Mouse (Mus musculus) heart, postnatal 0 days (tissue): Measurements from ENCODE around the gene Slc25a41. TPM values are rescaled to one million over a fixed set of nuclear protein-coding genes. Genes with fewer than 3 reads are reported as not detected.
"Not testable (repeated sequence)": the region's sequence is repeated elsewhere in the genome, so short reads cannot be mapped to it uniquely, and the experiment has no call there.

Experiments used
- ATAC-seq: fragments of 200-750 bp; cut with Nextera tagmentation; 2 replicates; pipeline ENCODE4 v1.8.0; 2017; ENCODE audit warnings: low read depth, moderate number of reproducible peaks, moderate library complexity; ENCODE audit not compliant: insufficient read depth
- DNase-seq: peaks from one replicate; pipeline ENCODE4 v3.0.0-alpha.2; 2016; ENCODE audit warnings: low spot score
- H3K27ac ChIP-seq: fragments of 300-500 bp; sonication (generic); 2 replicates; pipeline ENCODE4 v1.5.1; 2014; ENCODE audit warnings: low read depth, mild to moderate bottlenecking
- H3K27me3 ChIP-seq: fragments of 300-500 bp; sonication (generic); 2 replicates; pipeline ENCODE4 v1.6.1; 2014; ENCODE audit warnings: low read length, mixed read lengths; ENCODE audit not compliant: control insufficient read depth, insufficient read depth
- H3K36me3 ChIP-seq: fragments of 300-500 bp; sonication (generic); replicated peaks from 2 replicates; pipeline ENCODE4 v1.6.1; 2014; ENCODE audit warnings: low read length, mixed read lengths; ENCODE audit not compliant: control insufficient read depth, insufficient read depth
- H3K4me1 ChIP-seq: fragments of 300-500 bp; sonication (generic); 2 replicates; pipeline ENCODE4 v1.6.1; 2014; ENCODE audit warnings: antibody characterized with exemption; ENCODE audit not compliant: control insufficient read depth, insufficient read depth
- H3K4me2 ChIP-seq: fragments of 300-500 bp; sonication (generic); 2 replicates; pipeline ENCODE4 v1.6.1; 2014; ENCODE audit warnings: low read depth, mild to moderate bottlenecking, low read length, moderate library complexity
- H3K4me3 ChIP-seq: fragments of 300-500 bp; sonication (generic); 2 replicates; pipeline ENCODE4 v1.5.1; 2014; ENCODE audit warnings: low read depth, low read length
- H3K9ac ChIP-seq: fragments of 300-500 bp; sonication (generic); replicated peaks from 2 replicates; pipeline ENCODE4 v1.6.1; 2014; ENCODE audit warnings: low read depth, low read length, mixed read lengths
- H3K9me3 ChIP-seq: fragments of 300-500 bp; sonication (generic); replicated peaks from 2 replicates; pipeline ENCODE4 v1.6.1; 2016; ENCODE audit warnings: low read length; ENCODE audit not compliant: control insufficient read depth
- CTCF ChIP-seq: IDR thresholded peaks from 2 replicates; pipeline ENCODE4 v1.5.1; 2016; ENCODE audit warnings: antibody characterized with exemption, control low read depth, low read depth
- EP300 ChIP-seq: IDR thresholded peaks from 2 replicates; pipeline ENCODE4 v1.6.1; 2016; ENCODE audit warnings: antibody characterized with exemption, low read depth
- WGBS: fragments of 180-500 bp; shearing (Covaris S2); extraction: QIAGEN DNeasy Blood & Tissue Kit; methylation state at CpG from one replicate; pipeline ENCODE4 v1.1.7; 2014; 5-methylcytosine and 5-hydroxymethylcytosine counted together
- polyA plus RNA-seq: library from polyadenylated mRNA; unstranded; fragments of >200 nt; fragmentation: Nextera tagmentation; extraction: Ambion mirVana; gene quantifications from 2 replicates; pipeline ENCODE4 v1.2.1, GENCODE M21; 2015
- total RNA-seq: library from RNA; depleted of rRNA; stranded (reverse); fragments of >200 nt; gene quantifications from 2 replicates; pipeline ENCODE4 v1.2.3, GENCODE M21; 2014; ENCODE audit warnings: low replicate concordance

The Slc25a41 gene
- total and polyA plus RNA-seq, 2 experiments from 2014 or later: not detected

- H3K4me1 ChIP-seq: peaks cover 18% of the 10 kb centered on the region
- H3K4me2 ChIP-seq: peak within 1 kb of the TSS; percentile 87
- peak within 1 kb of the TSS; percentile 80 for H3K4me3 ChIP-seq
- H3K36me3 ChIP-seq: peaks cover 8% of the 10 kb centered on the region
- TF ChIP-seq CTCF (no peak), EP300 (no peak)
- WGBS: 2% methylated on average over 19 of the region's 22 CpGs
- H3K27ac ChIP-seq: peak within 1 kb of the TSS; percentile 87
- no peaks in the 10 kb centered on the region for H3K9me3 ChIP-seq
- ATAC-seq (peak; percentile 16; the same call in 1 of the 2 replicates), DNase-seq (peak; percentile 18)
- peaks cover 29% of the 10 kb centered on the region for H3K27me3 ChIP-seq
- H3K9ac ChIP-seq: peak within 1 kb of the TSS; percentile 75
Observed at GRCm38 (mm10) chr17:57058891-57059485, 17.5 kb upstream of the Slc25a41 start, which contains the start of gene Crb3. Gene Crb3 (plus strand): TSS chr17:57059105.

GRCm38 (mm10) chr17:57056246-57056645, 14.8 kb upstream of the Slc25a41 start:
- Histone ChIP-seq H3K9me3 (no peaks in the 10 kb centered on the region), H3K27me3 (peaks cover 5% of the 10 kb centered on the region), H3K36me3 (peaks cover 27% of the 10 kb centered on the region), H3K27ac (no peak overlapping the region), H3K9ac (no peak overlapping the region), H3K4me2 (no peak overlapping the region), H3K4me1 (peaks cover 9% of the 10 kb centered on the region), H3K4me3 (no peak overlapping the region)
- no peak for ATAC-seq
- 78% methylated on average over 3 of the region's 3 CpGs for WGBS
- TF ChIP-seq EP300: no peak
- no peak for TF ChIP-seq CTCF
- no peak for DNase-seq

GRCm38 (mm10) chr17:57051679-57052078, 10.2 kb upstream of the Slc25a41 start:
- not testable (repeated sequence) for H3K27ac ChIP-seq, H3K4me3 ChIP-seq, DNase-seq, H3K9ac ChIP-seq, H3K9me3 ChIP-seq, ATAC-seq, H3K27me3 ChIP-seq, H3K4me2 ChIP-seq, H3K4me1 ChIP-seq
- 84% methylated on average over 4 of the region's 4 CpGs for WGBS
- peaks cover 34% of the 10 kb centered on the region; the same call in 1 of the 2 replicates for H3K36me3 ChIP-seq

GRCm38 (mm10) chr17:57048816-57049215, 7.4 kb upstream of the Slc25a41 start:
- no peak for ATAC-seq
- 92% methylated on average over 3 of the region's 3 CpGs for WGBS
- H3K4me3 ChIP-seq: no peak overlapping the region
- H3K4me2 ChIP-seq: no peak overlapping the region
- DNase-seq: no peak
- H3K9me3 ChIP-seq: no peaks in the 10 kb centered on the region
- no peak overlapping the region for H3K27ac ChIP-seq
- H3K4me1 ChIP-seq: no peaks in the 10 kb centered on the region
- TF ChIP-seq EP300 (no peak), CTCF (no peak)
- H3K27me3 ChIP-seq: no peaks in the 10 kb centered on the region
- H3K36me3 ChIP-seq: peaks cover 38% of the 10 kb centered on the region; the same call in 1 of the 2 replicates
- H3K9ac ChIP-seq: no peak overlapping the region

- Histone ChIP-seq H3K4me3 (no peak overlapping the region), H3K9ac (no peak overlapping the region), H3K27me3 (no peaks in the 10 kb centered on the region), H3K9me3 (no peaks in the 10 kb centered on the region), H3K4me1 (no peaks in the 10 kb centered on the region; the same call in 1 of the 2 replicates), H3K36me3 (peaks cover 24% of the 10 kb centered on the region; the same call in 1 of the 2 replicates), H3K4me2 (no peak overlapping the region), H3K27ac (no peak overlapping the region)
- TF ChIP-seq EP300: no peak
- TF ChIP-seq CTCF: no peak
- WGBS: 33% methylated on average over 5 of the region's 5 CpGs
- ATAC-seq (peak; percentile 15; the same call in 1 of the 2 replicates), DNase-seq (no peak)
Observed at GRCm38 (mm10) chr17:57047406-57047805, 6.0 kb upstream of the Slc25a41 start.

GRCm38 (mm10) chr17:57038978-57039377, 2.5 kb downstream of the Slc25a41 start:
- no peak overlapping the region for H3K27ac ChIP-seq

More at GRCm38 (mm10) chr17:57038978-57039377, 2.5 kb downstream of the Slc25a41 start:
- H3K9me3 ChIP-seq: no peaks in the 10 kb centered on the region
- no peak overlapping the region for H3K9ac ChIP-seq
- 37% methylated on average over 8 of the region's 8 CpGs for WGBS
- DNase-seq: no peak
- no peaks in the 10 kb centered on the region for H3K36me3 ChIP-seq
- no peak for TF ChIP-seq CTCF
- TF ChIP-seq EP300: no peak
- no peak for ATAC-seq
- H3K4me2 ChIP-seq: no peak overlapping the region
- no peaks in the 10 kb centered on the region for H3K27me3 ChIP-seq
- no peak overlapping the region for H3K4me3 ChIP-seq
- no peaks in the 10 kb centered on the region; the same call in 1 of the 2 replicates for H3K4me1 ChIP-seq
